Mouse (Mus musculus): ENCODE measurements around the gene Abcb1a. TPM values are rescaled to one million over a fixed set of nuclear protein-coding genes. Genes with fewer than 3 reads are reported as not detected.

Gene Abcb1a
- polyA plus RNA-seq, 1 experiment from 2014 or later = 0.84 TPM

GRCm38 (mm10) chr5:8660738-8661151 lies 868 bp downstream of the Abcb1a start:
- Histone ChIP-seq H3K27ac (ENCODE audit: low read length) (no peak overlapping the region), H3K9ac (ENCODE audit: low read depth, low read length) (no peak overlapping the region), H3K36me3 (ENCODE audit: control insufficient read depth, insufficient read depth) (no peaks in the 10 kb centered on the region), H3K27me3 (ENCODE audit: control insufficient read depth, insufficient read depth, low read depth, low read length) (no peaks in the 10 kb centered on the region; the same call in 1 of the 2 replicates), H3K4me3 (ENCODE audit: low read depth, low read length) (peak overlapping the region; percentile 55; the same call in 1 of the 2 replicates), H3K9me3 (replicated peaks; ENCODE audit: control insufficient read depth, low read length) (no peaks in the 10 kb centered on the region), H3K4me1 (ENCODE audit: control insufficient read depth, low read depth, low read length) (no peaks in the 10 kb centered on the region), H3K4me2 (ENCODE audit: low read depth, low read length) (peak overlapping the region; percentile 58; the same call in 1 of the 2 replicates)
- 58% methylated on average over 10 of the region's 10 CpGs for WGBS (ENCODE audit: insufficient replicate concordance)
- no peak for ATAC-seq (ENCODE audit: low read depth)

- H3K4me1 ChIP-seq (ENCODE audit: control insufficient read depth, low read depth, low read length) = no peaks in the 10 kb centered on the region
- no peaks in the 10 kb centered on the region for H3K9me3 ChIP-seq (replicated peaks; ENCODE audit: control insufficient read depth, low read length)
- H3K27ac ChIP-seq (ENCODE audit: low read length) = no peak overlapping the region
- no peak for ATAC-seq (ENCODE audit: low read depth)
- 23% methylated on average over 3 of the region's 3 CpGs for WGBS (ENCODE audit: insufficient replicate concordance)
- H3K27me3 ChIP-seq (ENCODE audit: control insufficient read depth, insufficient read depth, low read depth, low read length) = no peaks in the 10 kb centered on the region; the same call in 1 of the 2 replicates
- no peak overlapping the region for H3K4me3 ChIP-seq (ENCODE audit: low read depth, low read length)
- H3K36me3 ChIP-seq (ENCODE audit: control insufficient read depth, insufficient read depth) = no peaks in the 10 kb centered on the region
- no peak overlapping the region for H3K4me2 ChIP-seq (ENCODE audit: low read depth, low read length)
- H3K9ac ChIP-seq (ENCODE audit: low read depth, low read length) = no peak overlapping the region
These were observed 4.8 kb downstream of the Abcb1a start for GRCm38 (mm10) chr5:8664678-8665077.

- Histone ChIP-seq H3K27ac (ENCODE audit: low read length) (no peak overlapping the region), H3K9ac (ENCODE audit: low read depth, low read length) (no peak overlapping the region), H3K4me2 (ENCODE audit: low read depth, low read length) (no peak overlapping the region), H3K36me3 (ENCODE audit: control insufficient read depth, insufficient read depth) (no peaks in the 10 kb centered on the region), H3K9me3 (replicated peaks; ENCODE audit: control insufficient read depth, low read length) (no peaks in the 10 kb centered on the region), H3K4me3 (ENCODE audit: low read depth, low read length) (no peak overlapping the region), H3K4me1 (ENCODE audit: control insufficient read depth, low read depth, low read length) (no peaks in the 10 kb centered on the region), H3K27me3 (ENCODE audit: control insufficient read depth, insufficient read depth, low read depth, low read length) (no peaks in the 10 kb centered on the region)
- no peak for ATAC-seq (ENCODE audit: low read depth)
- 52% methylated on average over 9 of the region's 9 CpGs for WGBS (ENCODE audit: insufficient replicate concordance)
These were observed 8.0 kb downstream of the Abcb1a start for GRCm38 (mm10) chr5:8667758-8668474.

GRCm38 (mm10) chr5:8669606-8670005 lies 9.7 kb downstream of the Abcb1a start:
- no peak for ATAC-seq (ENCODE audit: low read depth)
- H3K9ac ChIP-seq (ENCODE audit: low read depth, low read length) = no peak overlapping the region
- H3K4me1 ChIP-seq (ENCODE audit: control insufficient read depth, low read depth, low read length) = no peaks in the 10 kb centered on the region
- no peak overlapping the region for H3K27ac ChIP-seq (ENCODE audit: low read length)
- H3K4me2 ChIP-seq (ENCODE audit: low read depth, low read length) = no peak overlapping the region
- no peak overlapping the region for H3K4me3 ChIP-seq (ENCODE audit: low read depth, low read length)
- WGBS (ENCODE audit: insufficient replicate concordance) = 53% methylated on average over 1 of the region's 1 CpGs
- H3K27me3 ChIP-seq (ENCODE audit: control insufficient read depth, insufficient read depth, low read depth, low read length) = no peaks in the 10 kb centered on the region
- no peaks in the 10 kb centered on the region for H3K9me3 ChIP-seq (replicated peaks; ENCODE audit: control insufficient read depth, low read length)
- H3K36me3 ChIP-seq (ENCODE audit: control insufficient read depth, insufficient read depth) = no peaks in the 10 kb centered on the region

GRCm38 (mm10) chr5:8675262-8675951 lies 15.5 kb downstream of the Abcb1a start:
- H3K4me2 ChIP-seq (ENCODE audit: low read depth, low read length) = no peak overlapping the region
- H3K9me3 ChIP-seq (replicated peaks; ENCODE audit: control insufficient read depth, low read length) = no peaks in the 10 kb centered on the region
- WGBS (ENCODE audit: insufficient replicate concordance) = 34% methylated on average over 6 of the region's 6 CpGs
- no peaks in the 10 kb centered on the region for H3K27me3 ChIP-seq (ENCODE audit: control insufficient read depth, insufficient read depth, low read depth, low read length)
- ATAC-seq (ENCODE audit: low read depth) = no peak
- H3K36me3 ChIP-seq (ENCODE audit: control insufficient read depth, insufficient read depth) = no peaks in the 10 kb centered on the region
- no peak overlapping the region for H3K9ac ChIP-seq (ENCODE audit: low read depth, low read length)
- H3K4me3 ChIP-seq (ENCODE audit: low read depth, low read length) = no peak overlapping the region
- H3K27ac ChIP-seq (ENCODE audit: low read length) = no peak overlapping the region
- H3K4me1 ChIP-seq (ENCODE audit: control insufficient read depth, low read depth, low read length) = no peaks in the 10 kb centered on the region

- no peak for ATAC-seq (ENCODE audit: low read depth)
- H3K9me3 ChIP-seq (replicated peaks; ENCODE audit: control insufficient read depth, low read length) = no peaks in the 10 kb centered on the region
- WGBS (ENCODE audit: insufficient replicate concordance) = 35% methylated on average over 1 of the region's 1 CpGs
- H3K4me2 ChIP-seq (ENCODE audit: low read depth, low read length) = no peak overlapping the region
- H3K27me3 ChIP-seq (ENCODE audit: control insufficient read depth, insufficient read depth, low read depth, low read length) = no peaks in the 10 kb centered on the region
- no peak overlapping the region for H3K27ac ChIP-seq (ENCODE audit: low read length)
- no peaks in the 10 kb centered on the region for H3K4me1 ChIP-seq (ENCODE audit: control insufficient read depth, low read depth, low read length)
- H3K9ac ChIP-seq (ENCODE audit: low read depth, low read length) = no peak overlapping the region
- H3K4me3 ChIP-seq (ENCODE audit: low read depth, low read length) = no peak overlapping the region
- no peaks in the 10 kb centered on the region for H3K36me3 ChIP-seq (ENCODE audit: control insufficient read depth, insufficient read depth)
These were observed 16.0 kb downstream of the Abcb1a start for GRCm38 (mm10) chr5:8675952-8676262.

GRCm38 (mm10) chr5:8681166-8681565 lies 21.3 kb downstream of the Abcb1a start:
- Histone ChIP-seq H3K27ac (ENCODE audit: low read length) (no peak overlapping the region), H3K9ac (ENCODE audit: low read depth, low read length) (no peak overlapping the region), H3K27me3 (ENCODE audit: control insufficient read depth, insufficient read depth, low read depth, low read length) (no peaks in the 10 kb centered on the region), H3K4me2 (ENCODE audit: low read depth, low read length) (no peak overlapping the region), H3K36me3 (ENCODE audit: control insufficient read depth, insufficient read depth) (no peaks in the 10 kb centered on the region), H3K4me3 (ENCODE audit: low read depth, low read length) (no peak overlapping the region), H3K9me3 (replicated peaks; ENCODE audit: control insufficient read depth, low read length) (no peaks in the 10 kb centered on the region), H3K4me1 (ENCODE audit: control insufficient read depth, low read depth, low read length) (no peaks in the 10 kb centered on the region)
- ATAC-seq (ENCODE audit: low read depth) = no peak
- WGBS (ENCODE audit: insufficient replicate concordance) = 39% methylated on average over 3 of the region's 3 CpGs

GRCm38 (mm10) chr5:8683686-8684085 lies 23.8 kb downstream of the Abcb1a start:
- ATAC-seq (ENCODE audit: low read depth) = no peak
- Histone ChIP-seq H3K36me3 (ENCODE audit: control insufficient read depth, insufficient read depth) (no peaks in the 10 kb centered on the region), H3K4me2 (ENCODE audit: low read depth, low read length) (no peak overlapping the region), H3K4me1 (ENCODE audit: control insufficient read depth, low read depth, low read length) (no peaks in the 10 kb centered on the region), H3K4me3 (ENCODE audit: low read depth, low read length) (no peak overlapping the region), H3K27ac (ENCODE audit: low read length) (no peak overlapping the region), H3K9ac (ENCODE audit: low read depth, low read length) (no peak overlapping the region), H3K9me3 (replicated peaks; ENCODE audit: control insufficient read depth, low read length) (no peaks in the 10 kb centered on the region), H3K27me3 (ENCODE audit: control insufficient read depth, insufficient read depth, low read depth, low read length) (no peaks in the 10 kb centered on the region)
- 58% methylated on average over 3 of the region's 3 CpGs for WGBS (ENCODE audit: insufficient replicate concordance)

GRCm38 (mm10) chr5:8686071-8686470 lies 26.2 kb downstream of the Abcb1a start:
- Histone ChIP-seq H3K4me3 (ENCODE audit: low read depth, low read length) (no peak overlapping the region), H3K4me2 (ENCODE audit: low read depth, low read length) (no peak overlapping the region), H3K4me1 (ENCODE audit: control insufficient read depth, low read depth, low read length) (no peaks in the 10 kb centered on the region), H3K27me3 (ENCODE audit: control insufficient read depth, insufficient read depth, low read depth, low read length) (no peaks in the 10 kb centered on the region), H3K36me3 (ENCODE audit: control insufficient read depth, insufficient read depth) (no peaks in the 10 kb centered on the region), H3K9me3 (replicated peaks; ENCODE audit: control insufficient read depth, low read length) (no peaks in the 10 kb centered on the region), H3K9ac (ENCODE audit: low read depth, low read length) (no peak overlapping the region), H3K27ac (ENCODE audit: low read length) (no peak overlapping the region)
- no peak for ATAC-seq (ENCODE audit: low read depth)
- WGBS (ENCODE audit: insufficient replicate concordance) = 44% methylated on average over 2 of the region's 2 CpGs
